Mouse (Mus musculus) forebrain, postnatal 0 days (tissue): ENCODE results near the gene Map3k19. TPM values are rescaled to one million over a fixed set of nuclear protein-coding genes. Genes with fewer than 3 reads are reported as not detected.

Experiments used
- ATAC-seq: fragments of 200-750 bp; cut with Nextera tagmentation; 2 replicates; pipeline ENCODE4 v1.8.0; 2017; ENCODE audit warnings: mild to moderate bottlenecking, moderate library complexity
- DNase-seq: peaks from one replicate; pipeline ENCODE4 v3.0.0-alpha.2; 2015
- H3K27ac ChIP-seq: fragments of 300-500 bp; sonication (generic); 2 replicates; pipeline ENCODE4 v1.5.1; 2014; ENCODE audit warnings: low read depth, mild to moderate bottlenecking, antibody characterized with exemption, low read length, moderate library complexity, mixed read lengths
- H3K27me3 ChIP-seq: fragments of 300-500 bp; sonication (generic); 2 replicates; pipeline ENCODE4 v1.6.1; 2014; ENCODE audit warnings: mild to moderate bottlenecking, low read length, mixed read lengths; ENCODE audit not compliant: insufficient read depth
- H3K36me3 ChIP-seq: fragments of 300-500 bp; sonication (generic); 2 replicates; pipeline ENCODE4 v1.6.1; 2014; ENCODE audit warnings: mild to moderate bottlenecking, moderate library complexity; ENCODE audit not compliant: insufficient read depth
- H3K4me1 ChIP-seq: fragments of 300-500 bp; sonication (generic); 2 replicates; pipeline ENCODE4 v1.6.1; 2014; ENCODE audit warnings: antibody characterized with exemption; ENCODE audit not compliant: insufficient read depth
- H3K4me2 ChIP-seq: fragments of 300-500 bp; sonication (generic); 2 replicates; pipeline ENCODE4 v1.6.1; 2014; ENCODE audit warnings: low read depth, mild to moderate bottlenecking, moderate library complexity
- H3K4me3 ChIP-seq: fragments of 300-500 bp; sonication (generic); 2 replicates; pipeline ENCODE4 v1.5.1; 2014; ENCODE audit warnings: low read depth, low read length, mixed read lengths
- H3K9ac ChIP-seq: fragments of 300-500 bp; sonication (generic); 2 replicates; pipeline ENCODE4 v1.6.1; 2014; ENCODE audit warnings: mild to moderate bottlenecking
- H3K9me3 ChIP-seq: fragments of 300-500 bp; sonication (generic); 2 replicates; pipeline ENCODE4 v1.6.1; 2016; ENCODE audit warnings: low read length
- CTCF ChIP-seq: sonication (generic); IDR thresholded peaks from 2 replicates; pipeline ENCODE4 v1.5.1; 2016; ENCODE audit warnings: antibody characterized with exemption, control low read depth, low read depth
- WGBS: fragments of 180-500 bp; shearing (Covaris S2); extraction: QIAGEN DNeasy Blood & Tissue Kit; methylation state at CpG from one replicate; pipeline ENCODE4 v1.1.7; 2014; 5-methylcytosine and 5-hydroxymethylcytosine counted together
- polyA plus RNA-seq: library from polyadenylated mRNA; unstranded; fragments of >200 nt; fragmentation: Nextera tagmentation; extraction: Ambion mirVana; gene quantifications from 2 replicates; pipeline ENCODE4 v1.2.1, GENCODE M21; 2015
- total RNA-seq: library from RNA; depleted of rRNA; stranded (reverse); fragments of >200 nt; gene quantifications from 2 replicates; pipeline ENCODE4 v1.2.3, GENCODE M21; 2014; rRNA removed

Map3k19 gene
- total RNA-seq, result 3.2 and 4.6 TPM in 2 replicates
- polyA plus RNA-seq, result 0.28 and 0.94 TPM in 2 replicates

- WGBS, result 58% methylated on average over 14 of the region's 14 CpGs
- DNase-seq (peak; percentile 11), ATAC-seq (peak; percentile 71)
- no peak within 1 kb of the TSS for H3K4me3 ChIP-seq
- no peak for TF ChIP-seq CTCF
- no peaks in the 10 kb centered on the region for H3K4me1 ChIP-seq
- H3K27ac ChIP-seq, result no peak within 1 kb of the TSS
- no peak within 1 kb of the TSS for H3K4me2 ChIP-seq
- no peaks in the 10 kb centered on the region for H3K36me3 ChIP-seq
- 0 out of 2 replicates have a peak, but pooled peaks cover 7% of the 10 kb centered on the region for H3K9me3 ChIP-seq
- no peaks in the 10 kb centered on the region for H3K27me3 ChIP-seq
- H3K9ac ChIP-seq, result no peak within 1 kb of the TSS
Measured at GRCm38 (mm10) chr1:127854486-127855222, at the start of gene Map3k19. TSS of gene Map3k19 (minus strand) at chr1:127855031.

- H3K36me3 ChIP-seq, result no peaks in the 10 kb centered on the region; the same call in 1 of the 2 replicates
- ATAC-seq, result no peak
- no peak for TF ChIP-seq CTCF
- H3K27ac ChIP-seq, result no peak overlapping the region
- 83% methylated on average over 1 of the region's 1 CpGs for WGBS
- no peaks in the 10 kb centered on the region for H3K9me3 ChIP-seq
- no peak overlapping the region for H3K4me3 ChIP-seq
- H3K27me3 ChIP-seq, result no peaks in the 10 kb centered on the region
- H3K4me2 ChIP-seq, result no peak overlapping the region
- H3K9ac ChIP-seq, result no peak overlapping the region
- DNase-seq, result no peak
- H3K4me1 ChIP-seq, result no peaks in the 10 kb centered on the region
Measured at GRCm38 (mm10) chr1:127899401-127899800, 44.6 kb upstream of the Map3k19 start.

- TF ChIP-seq CTCF, result no peak
- Histone ChIP-seq H3K9ac (peak overlapping the region; percentile 81), H3K9me3 (no peaks in the 10 kb centered on the region), H3K4me3 (peak overlapping the region; percentile 71), H3K4me1 (peaks cover 5% of the 10 kb centered on the region; the same call in 1 of the 2 replicates), H3K27me3 (no peaks in the 10 kb centered on the region), H3K4me2 (peak overlapping the region; percentile 56), H3K27ac (0 out of 2 replicates have a peak overlapping the region, but pooled peaks have one; percentile 87), H3K36me3 (peaks cover 10% of the 10 kb centered on the region)
- WGBS, result 24% methylated on average over 8 of the region's 8 CpGs
- no peak for DNase-seq
- no peak for ATAC-seq
Measured at GRCm38 (mm10) chr1:127869276-127869675, 14.4 kb upstream of the Map3k19 start.

- H3K4me2 ChIP-seq, result peak within 1 kb of the TSS; percentile 56
- peak; percentile 99 for ATAC-seq
- DNase-seq, result peak; percentile 90
- H3K27me3 ChIP-seq, result no peaks in the 10 kb centered on the region
- H3K36me3 ChIP-seq, result peaks cover 10% of the 10 kb centered on the region
- no peaks in the 10 kb centered on the region for H3K9me3 ChIP-seq
- 13% methylated on average over 47 of the region's 47 CpGs for WGBS
- peak within 1 kb of the TSS; percentile 71 for H3K4me3 ChIP-seq
- peak within 1 kb of the TSS; percentile 87 for H3K27ac ChIP-seq
- H3K4me1 ChIP-seq, result peaks cover 5% of the 10 kb centered on the region; the same call in 1 of the 2 replicates
- peak within 1 kb of the TSS; percentile 81 for H3K9ac ChIP-seq
- TF ChIP-seq CTCF, result no peak
Measured at GRCm38 (mm10) chr1:127868300-127869261, 13.8 kb upstream of the Map3k19 start, which contains the start of gene Rab3gap1. TSS of gene Rab3gap1 (plus strand) at chr1:127868773.

GRCm38 (mm10) chr1:127863806-127864205, 9.0 kb upstream of the Map3k19 start:
- DNase-seq (no peak), ATAC-seq (no peak)
- WGBS, result 50% methylated on average over 7 of the region's 7 CpGs
- Histone ChIP-seq H3K36me3 (no peaks in the 10 kb centered on the region), H3K27ac (no peak overlapping the region), H3K9me3 (no peaks in the 10 kb centered on the region), H3K4me3 (no peak overlapping the region), H3K9ac (no peak overlapping the region), H3K4me1 (no peaks in the 10 kb centered on the region), H3K27me3 (no peaks in the 10 kb centered on the region), H3K4me2 (no peak overlapping the region)
- no peak for TF ChIP-seq CTCF

- Histone ChIP-seq H3K9ac (no peak overlapping the region), H3K9me3 (no peaks in the 10 kb centered on the region), H3K4me2 (no peak overlapping the region), H3K27ac (no peak overlapping the region), H3K4me3 (no peak overlapping the region), H3K27me3 (no peaks in the 10 kb centered on the region), H3K4me1 (no peaks in the 10 kb centered on the region), H3K36me3 (no peaks in the 10 kb centered on the region)
- DNase-seq (no peak), ATAC-seq (no peak)
- WGBS, result 92% methylated on average over 5 of the region's 5 CpGs
- TF ChIP-seq CTCF, result no peak
Measured at GRCm38 (mm10) chr1:127861900-127862299, 7.1 kb upstream of the Map3k19 start.

- no peak overlapping the region for H3K4me3 ChIP-seq
- no peak for TF ChIP-seq CTCF
- H3K9me3 ChIP-seq, result no peaks in the 10 kb centered on the region
- DNase-seq (no peak), ATAC-seq (no peak)
- no peak overlapping the region for H3K9ac ChIP-seq
- WGBS, result 91% methylated on average over 4 of the region's 4 CpGs
- no peak overlapping the region for H3K4me2 ChIP-seq
- H3K27me3 ChIP-seq, result no peaks in the 10 kb centered on the region
- no peak overlapping the region for H3K27ac ChIP-seq
- H3K36me3 ChIP-seq, result no peaks in the 10 kb centered on the region
- H3K4me1 ChIP-seq, result no peaks in the 10 kb centered on the region
Measured at GRCm38 (mm10) chr1:127860492-127860891, 5.7 kb upstream of the Map3k19 start.
